Mouse (Mus musculus): ENCODE measurements around the gene Msx3. TPM values are rescaled to one million over a fixed set of nuclear protein-coding genes. Genes with fewer than 3 reads are reported as not detected.

The Msx3 gene
- total RNA-seq (2021), result under 1 TPM; 0.22 to 0.47 TPM

GRCm38 (mm10) chr7:140048361-140049114 is at the start of gene Msx3:
Gene Msx3, minus strand, starts transcription at chr7:140049089.
- intact Hi-C loops (cut with DNase I), result no loop called here
- no peak for DNase-seq (ENCODE audit: extremely low spot score in 1 of 2, low spot score in 2 of 2)

- DNase-seq (ENCODE audit: extremely low spot score in 1 of 2, low spot score in 2 of 2), result no peak
- intact Hi-C loops (cut with DNase I), result no loop called here
These were observed 49.6 kb upstream of the Msx3 start for GRCm38 (mm10) chr7:140098466-140098865.

GRCm38 (mm10) chr7:140096055-140096454 is 47.2 kb upstream of the Msx3 start:
- no peak for DNase-seq (ENCODE audit: extremely low spot score in 1 of 2, low spot score in 2 of 2)
- intact Hi-C loops (cut with DNase I), result no loop called here

DNA sequence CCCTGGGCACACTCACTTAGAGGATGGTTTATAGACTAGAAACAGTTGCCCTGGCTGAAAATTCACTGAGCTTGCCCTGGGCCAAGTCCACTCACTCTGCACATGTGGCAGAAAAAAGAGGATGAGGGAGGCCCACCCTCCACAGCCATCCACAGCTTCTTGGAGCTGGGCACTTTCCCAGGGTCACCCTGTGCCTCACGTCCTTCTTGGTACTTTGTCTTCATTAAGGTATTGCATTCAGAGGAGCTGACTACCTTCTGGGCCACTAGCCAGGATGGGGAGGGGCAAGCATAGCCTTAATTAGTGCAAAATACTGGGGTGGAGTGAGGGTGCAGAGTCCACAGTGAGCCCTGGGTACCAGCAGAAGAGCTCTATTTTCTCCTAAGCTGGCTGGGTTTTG is 46.7 kb upstream of the Msx3 start:
- intact Hi-C loops (cut with DNase I), result no loop called here
- DNase-seq (ENCODE audit: extremely low spot score in 1 of 2, low spot score in 2 of 2), result no peak

GRCm38 (mm10) chr7:140094954-140095353 is 46.1 kb upstream of the Msx3 start:
- no peak for DNase-seq (ENCODE audit: extremely low spot score in 1 of 2, low spot score in 2 of 2)
- intact Hi-C loops (cut with DNase I), result no loop called here

DNA sequence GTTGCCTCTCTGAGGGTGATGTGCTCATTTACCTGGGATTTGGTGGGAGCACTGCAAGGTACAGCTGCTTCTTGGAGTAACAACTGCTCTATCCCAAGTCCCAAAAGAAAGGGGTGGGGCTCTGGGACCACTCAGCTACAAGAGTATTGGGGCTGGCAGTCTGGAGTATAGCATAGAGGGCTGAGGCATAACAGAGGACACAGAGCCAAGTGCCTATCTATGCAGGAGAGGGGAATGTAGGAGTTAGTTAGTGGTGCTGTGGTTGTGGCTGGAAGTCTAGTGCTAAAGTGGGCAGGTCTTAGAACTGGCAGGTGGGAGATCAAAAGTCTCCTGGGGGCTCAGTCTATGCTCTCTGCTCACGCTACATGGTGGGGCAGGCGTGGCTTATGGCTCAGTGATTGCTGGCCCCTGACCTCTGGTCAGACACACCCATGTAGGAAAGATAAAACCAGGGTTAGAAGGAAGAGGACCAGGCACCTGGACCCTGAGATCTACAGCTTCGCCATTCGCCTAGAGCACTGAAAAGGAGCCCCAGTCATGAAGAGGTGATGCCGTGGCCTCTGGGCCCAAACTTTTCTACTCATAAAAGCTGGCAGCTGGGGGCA is 44.1 kb upstream of the Msx3 start, which contains the start of gene Prap1:
Gene Prap1, plus strand, starts transcription at position 472 of the 605 bp plus-strand sequence.
- intact Hi-C loops (cut with DNase I), result no loop called here
- DNase-seq (ENCODE audit: extremely low spot score in 1 of 2, low spot score in 2 of 2), result no peak

DNA sequence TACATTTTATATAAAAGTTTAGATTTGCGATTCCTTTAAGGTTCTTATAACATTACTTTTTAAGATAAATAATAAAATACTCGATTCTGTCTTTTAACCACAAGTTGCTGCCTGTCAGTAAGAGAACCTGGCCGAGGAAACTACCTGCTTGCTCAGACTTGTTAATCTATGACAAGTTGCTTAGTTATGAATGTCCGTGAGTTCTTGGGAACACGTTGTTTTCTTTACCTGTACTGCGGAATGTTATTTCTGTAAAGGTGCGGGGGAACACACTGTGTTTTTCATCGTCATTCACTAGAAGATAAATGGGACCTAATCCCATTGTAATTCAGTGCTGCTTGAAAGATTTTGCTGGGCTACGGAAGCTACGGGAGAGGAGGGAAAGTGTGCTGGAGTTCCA is 41.7 kb upstream of the Msx3 start:
- no peak for DNase-seq (ENCODE audit: extremely low spot score in 1 of 2, low spot score in 2 of 2)
- intact Hi-C loops (cut with DNase I), result no loop called here

- intact Hi-C loops (cut with DNase I), result loop anchor here (5.0 to 10.0 kb wide), 2 partner anchors 35 to 803 kb away; partner anchors contain the start of genes Echs1, Paox, Psmd13 and Sirt3
- peak; percentile 91 to 92 for DNase-seq (ENCODE audit: extremely low spot score in 1 of 2, low spot score in 2 of 2)
These were observed 33.4 kb upstream of the Msx3 start, which contains the start of gene Caly for GRCm38 (mm10) chr7:140082242-140082678. Gene Caly, minus strand, starts transcription at chr7:140082548.

GRCm38 (mm10) chr7:140081408-140082241 is 32.7 kb upstream of the Msx3 start:
- DNase-seq (ENCODE audit: extremely low spot score in 1 of 2, low spot score in 2 of 2), result peak; percentile 25 to 57
- intact Hi-C loops (cut with DNase I), result loop anchor here (2.0 to 10.0 kb wide), 3 partner anchors 36 to 803 kb away; partner anchors contain the start of genes Echs1, Paox, Psmd13 and Sirt3

GRCm38 (mm10) chr7:140080503-140081156 is 31.7 kb upstream of the Msx3 start:
- intact Hi-C loops (cut with DNase I), result loop anchor here (2.0 to 10.0 kb wide), 3 partner anchors 37 to 804 kb away; partner anchors contain the start of genes Echs1, Paox, Psmd13 and Sirt3
- DNase-seq (ENCODE audit: extremely low spot score in 1 of 2, low spot score in 2 of 2), result peak; percentile 91 to 94

GRCm38 (mm10) chr7:140078711-140079110 is 29.8 kb upstream of the Msx3 start:
- peak; percentile 34 to 73 for DNase-seq (ENCODE audit: extremely low spot score in 1 of 2, low spot score in 2 of 2)
- intact Hi-C loops (cut with DNase I), result no loop called here

- no peak for DNase-seq (ENCODE audit: extremely low spot score in 1 of 2, low spot score in 2 of 2)
These were observed 28.8 kb upstream of the Msx3 start for GRCm38 (mm10) chr7:140077698-140078097.

GRCm38 (mm10) chr7:140070042-140070711 is 21.3 kb upstream of the Msx3 start:
- DNase-seq (ENCODE audit: extremely low spot score in 1 of 2, low spot score in 2 of 2), result no peak
- intact Hi-C loops (cut with DNase I), result no loop called here

More at GRCm38 (mm10) chr7:140077698-140078097, 28.8 kb upstream of the Msx3 start:
- intact Hi-C loops (cut with DNase I), result no loop called here

DNA sequence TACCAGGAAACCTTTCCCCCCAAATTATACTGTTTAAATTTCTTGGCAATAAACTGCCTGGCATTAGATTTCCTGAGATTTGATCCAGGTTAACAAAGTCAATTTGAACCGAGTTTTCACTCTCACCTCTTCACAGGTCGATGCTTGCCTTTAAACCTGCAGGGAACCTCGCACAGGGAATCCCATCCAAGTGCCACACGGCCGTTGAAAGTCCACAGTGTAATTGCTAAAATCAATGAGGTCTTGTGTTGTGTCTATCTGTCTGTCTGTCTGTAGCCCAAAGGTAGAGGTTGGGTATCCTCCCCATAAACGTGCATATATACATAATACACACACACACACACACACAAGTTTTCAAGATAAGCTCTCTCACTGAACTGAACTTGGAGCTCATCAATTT is 18.5 kb upstream of the Msx3 start:
- DNase-seq (ENCODE audit: extremely low spot score in 1 of 2, low spot score in 2 of 2), result no peak
- intact Hi-C loops (cut with DNase I), result no loop called here

DNA sequence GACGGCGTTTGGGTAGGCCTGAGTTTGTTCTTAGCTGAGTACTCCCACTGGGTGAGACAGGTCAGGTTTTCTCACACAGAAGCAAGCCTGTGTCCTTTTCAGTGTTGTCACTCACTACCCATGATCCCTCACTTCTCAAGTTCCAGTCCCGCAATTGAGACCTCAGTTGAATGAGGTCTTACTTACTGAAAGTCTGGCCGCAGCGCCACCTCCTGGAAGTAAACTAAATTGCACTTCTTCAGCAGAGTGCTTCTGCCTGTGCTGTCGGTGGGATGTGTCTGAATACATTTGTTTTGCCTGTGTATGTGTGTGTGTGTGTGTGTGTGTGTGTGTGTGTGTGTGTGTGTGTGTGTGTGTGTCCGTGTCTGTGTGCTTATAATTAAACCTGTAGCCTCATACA is 14.2 kb upstream of the Msx3 start:
- DNase-seq (ENCODE audit: extremely low spot score in 1 of 2, low spot score in 2 of 2), result peak; percentile 70 to 78
- intact Hi-C loops (cut with DNase I), result loop anchor here (2.0 kb wide), 1 partner anchor 94 kb away; no protein-coding TSS in a partner anchor

- intact Hi-C loops (cut with DNase I), result loop anchor here (2.0 kb wide), 1 partner anchor 94 kb away; no protein-coding TSS in a partner anchor
- DNase-seq (ENCODE audit: extremely low spot score in 1 of 2, low spot score in 2 of 2), result no peak
These were observed 13.4 kb upstream of the Msx3 start for GRCm38 (mm10) chr7:140062307-140062706.

DNA sequence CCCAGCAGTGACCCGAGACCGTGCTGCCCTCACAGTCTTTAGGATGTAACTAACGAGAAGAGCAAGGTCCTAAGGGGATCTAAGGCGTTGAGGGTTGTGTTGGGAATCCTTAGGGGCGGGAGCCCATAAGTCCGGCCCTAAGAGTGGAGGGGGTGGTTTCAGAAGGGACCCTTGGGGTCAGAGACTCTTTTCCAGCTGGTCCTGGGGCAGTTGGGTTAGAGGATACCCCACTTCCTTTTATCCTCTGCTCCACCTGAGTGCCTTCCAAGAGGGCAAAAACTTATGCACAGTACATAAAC is 12.9 kb upstream of the Msx3 start:
- intact Hi-C loops (cut with DNase I), result loop anchor here (2.0 kb wide), 1 partner anchor 93 kb away; no protein-coding TSS in a partner anchor
- DNase-seq (ENCODE audit: extremely low spot score in 1 of 2, low spot score in 2 of 2), result no peak
